Mouse (Mus musculus) adrenal gland, adult 10 weeks (tissue): ENCODE data around the gene Atl1. TPM values are rescaled to one million over a fixed set of nuclear protein-coding genes. Genes with fewer than 3 reads are reported as not detected.

ENCODE experiments used
- polyA plus RNA-seq: library from polyadenylated mRNA; stranded (reverse); fragments of 350-450 nt; fragmentation: Illumina TruSeq; extraction: RNeasy Lipid Tissue Mini Kit (QIAGEN cat#74804); gene quantifications from one replicate; pipeline ENCODE4 v1.2.3, GENCODE M21; 2014; ENCODE audit warnings: low read depth, low replicate concordance

Atl1 gene
- polyA plus RNA-seq, result 9.6 TPM

DNA sequence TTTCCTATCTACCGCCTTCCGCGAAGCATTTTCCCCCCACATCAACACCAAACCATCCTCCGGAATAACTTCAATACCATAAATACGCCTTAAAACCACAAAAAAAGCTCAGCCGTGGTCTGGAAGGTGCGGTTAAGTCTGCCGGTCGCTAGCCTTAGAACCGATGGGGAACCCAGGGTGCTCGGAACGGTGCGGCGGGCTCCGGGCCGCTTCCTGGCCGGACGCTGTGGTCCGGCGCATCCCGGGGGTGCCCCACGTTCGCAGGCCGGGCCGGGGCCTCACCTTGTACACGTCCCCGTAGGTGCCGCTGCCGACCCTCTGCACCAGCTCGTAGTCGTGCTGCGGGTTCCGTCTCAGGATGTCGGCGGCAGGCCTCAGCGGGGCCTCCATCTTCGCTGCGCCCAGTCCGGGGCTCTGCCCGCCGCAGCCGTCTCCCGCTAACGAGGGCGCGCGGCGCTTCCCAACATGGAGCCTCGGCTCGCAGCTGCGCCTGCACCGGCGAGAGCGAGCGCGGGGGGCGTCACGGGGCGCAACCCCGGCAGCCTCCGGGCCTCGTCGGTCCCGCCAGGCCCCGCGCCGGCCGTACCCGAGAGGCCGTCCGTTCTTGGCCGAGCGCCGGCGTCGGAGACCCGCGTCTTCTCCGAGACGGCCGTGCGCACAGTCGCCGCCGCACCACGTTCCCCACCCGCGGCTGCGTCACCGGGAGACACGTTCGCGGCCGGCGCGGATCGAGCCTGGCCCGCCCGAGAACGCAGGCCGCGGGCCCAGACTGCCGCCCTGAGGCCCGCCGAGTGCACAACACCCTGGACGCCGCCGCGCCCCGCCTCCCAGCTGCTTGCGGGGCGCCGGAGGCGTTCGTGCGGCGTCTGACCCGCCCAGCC is at the start of gene Atl1, which contains the start of gene Map4k5:
Atl1 (plus strand) TSS at position 244 of the 881 bp plus-strand sequence.
Map4k5 (minus strand) TSS at position 830 of the 881 bp plus-strand sequence.

DNA sequence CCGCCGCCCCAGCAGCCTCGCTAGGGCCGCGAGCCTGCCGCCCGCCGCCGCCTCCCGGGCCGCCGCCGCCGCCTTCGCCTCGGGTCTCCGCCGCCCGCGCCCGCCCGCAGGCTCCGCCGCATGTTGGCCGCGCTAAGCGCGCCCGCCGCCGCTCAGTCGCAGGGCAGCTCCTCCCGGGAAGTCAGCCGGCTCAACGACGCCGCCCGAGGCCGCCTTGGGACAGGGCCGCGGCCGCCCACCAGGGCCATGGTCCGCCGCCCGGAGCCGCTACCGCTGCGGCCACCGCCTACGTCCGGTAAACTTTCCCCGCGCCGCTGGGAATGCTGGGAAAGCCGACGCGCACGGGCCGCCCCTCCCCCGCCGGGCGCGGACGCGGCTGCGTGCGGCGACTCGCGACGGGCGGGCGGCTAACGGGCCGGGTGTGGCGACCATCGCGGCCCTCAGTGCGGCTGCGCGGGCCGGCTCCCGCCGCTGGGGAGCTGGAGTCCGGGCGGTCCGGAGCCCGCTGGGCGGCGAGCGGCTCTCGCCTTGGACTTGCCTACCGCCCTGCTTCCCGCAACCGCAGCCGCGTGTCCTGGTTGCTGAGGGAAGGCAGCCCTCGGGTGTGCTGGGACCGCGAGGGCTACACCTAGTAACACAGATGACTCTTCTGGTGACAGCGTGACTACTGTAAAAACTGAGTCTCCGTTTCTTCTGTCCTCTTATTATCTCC is 94.5 kb downstream of the Atl1 start, which contains the start of gene Sav1:
Sav1 (minus strand) TSS at position 217 of the 712 bp plus-strand sequence.

Other genes starting within 250 kb of the Atl1 start
- gene Sos2, start 210.8 kb upstream of the Atl1 start, polyA plus RNA-seq, result 119 TPM
- gene L2hgdh, start 167.7 kb upstream of the Atl1 start, polyA plus RNA-seq, result 30.4 TPM
- gene Atp5s, start 167.7 kb upstream of the Atl1 start, polyA plus RNA-seq, result 42.5 TPM
- gene Cdkl1, start 101.3 kb upstream of the Atl1 start, polyA plus RNA-seq, result 1.4 TPM
- gene Map4k5, start 586 bp downstream of the Atl1 start, polyA plus RNA-seq, result 71.6 TPM
- gene Sav1, start 94.4 kb downstream of the Atl1 start, polyA plus RNA-seq, result 118 TPM
- gene Nin, start 221.1 kb downstream of the Atl1 start, polyA plus RNA-seq, result 20.6 TPM